In the genomic region with DNA sequence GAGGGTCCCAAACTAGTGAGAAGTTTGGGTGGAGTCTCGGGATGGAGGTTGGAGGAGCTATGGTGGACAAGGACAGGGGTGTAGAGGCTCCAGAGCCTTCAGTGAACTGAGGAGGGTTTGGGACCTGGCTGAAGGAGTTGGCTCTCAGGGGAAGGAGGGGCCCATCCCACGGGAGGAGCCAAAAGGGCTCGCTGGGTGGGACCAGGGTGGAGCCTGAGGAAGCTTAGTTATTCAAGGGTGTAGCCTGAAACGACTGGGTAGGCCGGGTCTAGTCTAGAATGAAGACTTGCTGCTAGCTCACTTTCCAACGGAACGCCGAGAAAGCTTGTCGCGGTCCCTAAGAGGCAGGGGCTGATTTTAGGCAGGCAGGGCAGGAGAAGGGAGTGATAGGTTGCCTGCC, we compare ENCODE assay signal across 8 mouse cellular contexts. TPM values are rescaled to one million over a fixed set of nuclear protein-coding genes. Genes with fewer than 3 reads are reported as not detected.
DNase-seq lines count a peak whose midpoint lies in the region; TF ChIP-seq lines count a peak whose summit lies in the region.

No protein-coding gene starts in this region.

- peak; percentile 62 to 73 for DNase-seq in adrenal gland, adult 18-20 months (ENCODE audit: low spot score in 2 of 2)
- peak; percentile 62 for DNase-seq in fibroblast of lung, adult 2 months (ENCODE audit: low read depth)
- DNase-seq in heart, postnatal 14 days, result peak; percentile 70 to 71
- DNase-seq in large intestine, adult 2 months (ENCODE audit: low read depth, low spot score), result peak; percentile 75
- peak; percentile 39 for DNase-seq in mesoderm, embryonic 11.5 days (ENCODE audit: low read depth, low spot score)
- DNase-seq in urinary bladder, postnatal 25 days (ENCODE audit: low spot score), result peak; percentile 58
- no peak for DNase-seq in thymus, postnatal 4 days

- no peak for TF ChIP-seq CTCF in C2C12 (IDR thresholded peaks at IDR 0.05; ENCODE audit: control insufficient read depth, insufficient read depth, insufficient read length)

- under 1% methylated on average over 10 of the region's 10 CpGs for WGBS in large intestine, adult 2 months

- H3K79me2 ChIP-seq in C2C12 (ENCODE audit: control insufficient read depth, insufficient read depth), result no peaks in the 10 kb centered on the region

- H3K79me3 ChIP-seq in C2C12 (ENCODE audit: low read depth), result no peaks in the 10 kb centered on the region

- no peaks in the 10 kb centered on the region for H3K36me3 ChIP-seq in C2C12 (ENCODE audit: control insufficient read depth, insufficient read depth)

- intact Hi-C loops in heart, postnatal 14 days (cut with DNase I), result loop anchor here (2.0 to 10.0 kb wide), 3 partner anchors 21 to 227 kb away; a partner anchor contains a TSS

- H3ac ChIP-seq in C2C12 (ENCODE audit: control insufficient read depth, insufficient read length, low read depth), result peak overlapping the region; percentile 4

- peaks cover 9% of the 10 kb centered on the region for H3K27me3 ChIP-seq in C2C12 (ENCODE audit: control insufficient read depth, insufficient read depth, insufficient read length)

- H3K4me3 ChIP-seq in C2C12 (ENCODE audit: insufficient read depth, poor library complexity, severe bottlenecking), result peak overlapping the region; percentile 27

TF ChIP-seq in C2C12, 6 proteins besides CTCF, POLR2A, EP300 and RAD21:
- no peak for TF ChIP-seq CEBPB (IDR thresholded peaks at IDR 0.05; ENCODE audit: low read depth)
- no peak for TF ChIP-seq MYOD1 (IDR thresholded peaks at IDR 0.05; ENCODE audit: control insufficient read depth, insufficient read length, low read depth)
- TF ChIP-seq MAX (IDR thresholded peaks at IDR 0.05), result no peak
- no peak for TF ChIP-seq MYOG (IDR thresholded peaks at IDR 0.05; ENCODE audit: control insufficient read depth, extremely low read depth, insufficient read length)

RNA-seq across cellular contexts. Expression of a gene that starts 9.0 kb away (rescaled TPM):
- polyA plus RNA-seq in C2C12 (2012; fragmentation: generic; extraction: Trizol), result 0.04 TPM
- total RNA-seq in adrenal gland, adult 18-20 months (2021), result not detected
- not detected for total RNA-seq in heart, postnatal 14 days (2021)
- polyA plus RNA-seq in large intestine, adult 2 months (2012; rRNA removed), result not detected in 2 replicates

RNA-seq across cellular contexts. Expression of a gene that starts 22.7 kb away (rescaled TPM):
- polyA plus RNA-seq in C2C12 (2012; fragmentation: generic; extraction: Trizol), result 129 TPM
- total RNA-seq in adrenal gland, adult 18-20 months (2021), result 10 to 100 TPM; 81.7 to 97.4 TPM
- 10 to 100 TPM; 74.5 to 82.2 TPM for total RNA-seq in heart, postnatal 14 days (2021)
- polyA plus RNA-seq in large intestine, adult 2 months (2012; rRNA removed), result 55.6 and 80.7 TPM in 2 replicates

RNA-seq across cellular contexts. Expression of a gene that starts 22.7 kb away (rescaled TPM):
- polyA plus RNA-seq in C2C12 (2012; fragmentation: generic; extraction: Trizol), result 5.5 TPM
- 10 to 100 TPM in 1 of 2 experiments, 1 to 10 TPM in 1; 9.3 to 12.8 TPM for total RNA-seq in adrenal gland, adult 18-20 months (2021)
- 1 to 10 TPM; 3.1 to 3.5 TPM for total RNA-seq in heart, postnatal 14 days (2021)
- 4.2 and 5.9 TPM in 2 replicates for polyA plus RNA-seq in large intestine, adult 2 months (2012; rRNA removed)

RNA-seq across cellular contexts. Expression of a gene that starts 34.4 kb away (rescaled TPM):
- polyA plus RNA-seq in C2C12 (2012; fragmentation: generic; extraction: Trizol), result 978 TPM
- total RNA-seq in adrenal gland, adult 18-20 months (2021), result 100 to 1,000 TPM; 203 to 216 TPM
- total RNA-seq in heart, postnatal 14 days (2021), result 100 to 1,000 TPM; 119 to 128 TPM
- 167 and 188 TPM in 2 replicates for polyA plus RNA-seq in large intestine, adult 2 months (2012; rRNA removed)

RNA-seq across cellular contexts. Expression of a gene that starts 45.5 kb away (rescaled TPM):
- 43.7 TPM for polyA plus RNA-seq in C2C12 (2012; fragmentation: generic; extraction: Trizol)
- total RNA-seq in adrenal gland, adult 18-20 months (2021), result 100 to 1,000 TPM; 128 to 131 TPM
- total RNA-seq in heart, postnatal 14 days (2021), result 10 to 100 TPM; 36.5 to 40.2 TPM
- 107 and 110 TPM in 2 replicates for polyA plus RNA-seq in large intestine, adult 2 months (2012; rRNA removed)
